Mouse (Mus musculus): ENCODE measurements around the gene Ice1.

DNA sequence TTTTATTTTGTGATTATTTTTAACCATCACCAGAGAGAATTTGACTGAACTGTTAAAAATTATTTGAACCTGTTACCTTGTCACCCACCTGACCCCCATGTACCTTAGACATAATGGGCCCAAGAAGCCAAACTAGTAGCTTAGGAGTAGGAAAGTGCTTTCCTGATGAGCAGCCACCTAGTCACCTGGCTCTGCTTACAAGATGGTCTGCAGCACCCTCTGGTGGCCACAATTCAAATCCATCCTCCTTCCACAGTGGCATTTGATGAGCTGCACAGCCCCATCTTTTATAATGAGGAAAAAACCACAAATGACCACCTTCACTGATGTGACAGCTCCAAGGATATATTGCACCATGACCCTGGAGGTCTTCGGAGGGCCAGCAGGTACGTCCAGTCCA, 50.5 kb downstream of the Ice1 start:
- TF ChIP-seq CTCF (IDR thresholded peaks at IDR 0.05; ENCODE audit: low read depth, low read length) (peak; percentile 32; the same call in 1 of the 2 replicates), POLR2A (IDR thresholded peaks at IDR 0.05; ENCODE audit: borderline replicate concordance, low read depth, low read length) (no peak)
